Mouse (Mus musculus) liver, adult 2 months (tissue): ENCODE measurements around the gene Slc15a5.

Experiments
- CTCF ChIP-seq: fragments of 200-500 bp; IDR thresholded peaks from 2 replicates; pipeline ENCODE4 v1.5.1; 2011; ENCODE audit warnings: low read depth, low read length, control low read depth
- POLR2A ChIP-seq: fragments of 200-500 bp; IDR thresholded peaks from 2 replicates; pipeline ENCODE4 v1.6.1; 2011; ENCODE audit warnings: low read length, control low read depth; ENCODE audit not compliant: insufficient read depth; ENCODE audit errors: extremely low read depth

DNA sequence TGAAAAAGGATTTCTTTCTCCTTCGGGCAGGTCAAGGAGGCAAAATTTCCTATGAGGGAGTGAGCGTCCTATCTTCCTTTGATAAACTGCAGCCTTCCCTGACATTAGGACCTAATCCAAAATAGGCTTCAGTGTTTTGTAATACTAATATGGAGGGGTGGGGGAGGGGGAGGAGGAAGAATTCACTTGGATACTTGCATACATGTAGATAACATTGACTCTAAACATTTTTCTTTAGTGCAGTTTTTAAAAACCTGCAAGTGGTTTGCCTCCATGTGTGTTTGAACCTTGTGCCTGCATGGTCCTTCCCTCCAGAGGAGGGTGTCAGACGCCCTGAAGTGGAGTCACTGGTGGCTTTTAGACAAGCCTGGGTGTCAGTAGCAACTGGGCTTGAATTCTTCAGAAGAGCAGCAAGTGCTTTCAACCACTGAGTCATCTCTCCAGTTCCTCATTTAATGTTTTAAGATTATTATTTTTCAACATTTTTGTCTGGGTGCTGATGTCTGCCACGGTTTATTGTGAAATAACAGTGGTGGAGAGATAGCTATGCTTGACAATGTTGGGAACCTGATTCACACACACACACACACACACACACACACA, 8.1 kb downstream of the Slc15a5 start:
- TF ChIP-seq CTCF (no peak), POLR2A (no peak)
